Mouse (Mus musculus) ovary, adult 10 weeks (tissue): ENCODE measurements around the gene 2310057N15Rik. TPM values are rescaled to one million over a fixed set of nuclear protein-coding genes. Genes with fewer than 3 reads are reported as not detected.

Experiments used
- polyA plus RNA-seq: library from polyadenylated mRNA; stranded (reverse); fragments of 350-450 nt; fragmentation: Illumina TruSeq; extraction: RNeasy Lipid Tissue Mini Kit (QIAGEN cat#74804); gene quantifications from one replicate; pipeline ENCODE4 v1.2.3, GENCODE M21; 2014

The 2310057N15Rik gene
- not detected for polyA plus RNA-seq

GRCm38 (mm10) chr16:88774106-88774505 lies at the start of gene 2310057N15Rik:
TSS of gene 2310057N15Rik (minus strand) at chr16:88774206.

GRCm38 (mm10) chr16:88820066-88820465 lies 46.1 kb upstream of the 2310057N15Rik start, which contains the start of gene Krtap15:
TSS of gene Krtap15 (plus strand) at chr16:88820215.

GRCm38 (mm10) chr16:88811827-88812226 lies 37.8 kb upstream of the 2310057N15Rik start, which contains the start of gene Gm20741:
TSS of gene Gm20741 (minus strand) at chr16:88812220.

GRCm38 (mm10) chr16:88777596-88777995 lies 3.6 kb upstream of the 2310057N15Rik start, which contains the start of gene Gm5965:
TSS of gene Gm5965 (plus strand) at chr16:88777896.

GRCm38 (mm10) chr16:88758547-88758946 lies 15.5 kb downstream of the 2310057N15Rik start, which contains the start of gene 2310034C09Rik:
TSS of gene 2310034C09Rik (plus strand) at chr16:88758847.

DNA sequence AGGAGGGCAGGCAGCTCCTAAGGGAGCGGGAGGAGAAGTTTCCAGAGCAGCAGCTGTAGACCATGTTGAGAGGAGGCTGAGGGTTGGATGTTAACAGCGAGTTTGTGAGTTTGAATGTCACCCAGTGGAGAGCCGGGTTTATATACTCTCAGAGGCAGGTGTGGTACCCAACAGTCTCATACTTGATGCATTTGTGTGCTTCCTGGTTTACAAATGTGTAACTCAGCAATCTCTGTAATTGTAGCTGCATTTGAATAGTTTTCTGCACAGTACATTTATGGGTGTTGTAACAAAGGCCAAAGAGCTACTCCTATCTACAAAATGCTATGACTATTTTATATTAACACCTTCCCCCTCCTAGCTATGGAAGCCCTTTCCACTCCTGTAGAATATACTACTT lies 22.5 kb downstream of the 2310057N15Rik start, which contains the start of gene Krtap13:
Krtap13 (minus strand) TSS at position 101 of the 400 bp plus-strand sequence.

GRCm38 (mm10) chr16:88728812-88729275 lies 45.2 kb downstream of the 2310057N15Rik start, which contains the start of gene Krtap13-1:
TSS of gene Krtap13-1 (plus strand) at chr16:88728862.

Other genes starting within 250 kb of the 2310057N15Rik start
- gene Cldn8, start 211.0 kb downstream of the 2310057N15Rik start, polyA plus RNA-seq = 4.5 TPM
- not detected for gene Krtap24-1, start 161.9 kb downstream of the 2310057N15Rik start, polyA plus RNA-seq
- gene 2310079G19Rik, start 146.5 kb downstream of the 2310057N15Rik start, polyA plus RNA-seq = not detected
- not detected for gene Krtap26-1, start 126.4 kb downstream of the 2310057N15Rik start, polyA plus RNA-seq
- not detected for gene Krtap27-1, start 102.5 kb downstream of the 2310057N15Rik start, polyA plus RNA-seq
- gene 2310061N02Rik, start 66.2 kb downstream of the 2310057N15Rik start, polyA plus RNA-seq = not detected
- gene Krtap13-1, start 45.3 kb downstream of the 2310057N15Rik start, polyA plus RNA-seq = not detected
- not detected for gene Krtap13, start 22.6 kb downstream of the 2310057N15Rik start, polyA plus RNA-seq
- gene 2310034C09Rik, start 15.4 kb downstream of the 2310057N15Rik start, polyA plus RNA-seq = not detected
- gene Gm5965, start 3.7 kb upstream of the 2310057N15Rik start, polyA plus RNA-seq = not detected
- not detected for gene Gm20741, start 38.0 kb upstream of the 2310057N15Rik start, polyA plus RNA-seq
- not detected for gene Krtap15, start 46.0 kb upstream of the 2310057N15Rik start, polyA plus RNA-seq
- not detected for gene Krtap14, start 51.9 kb upstream of the 2310057N15Rik start, polyA plus RNA-seq
- not detected for gene Krtap19-1, start 95.2 kb upstream of the 2310057N15Rik start, polyA plus RNA-seq
- not detected for gene Krtap19-2, start 100.1 kb upstream of the 2310057N15Rik start, polyA plus RNA-seq
- gene Krtap19-3, start 103.8 kb upstream of the 2310057N15Rik start, polyA plus RNA-seq = not detected
- gene Krtap19-4, start 110.9 kb upstream of the 2310057N15Rik start, polyA plus RNA-seq = not detected
- gene Krtap19-5, start 122.3 kb upstream of the 2310057N15Rik start, polyA plus RNA-seq = not detected
- gene Krtap19-9b, start 158.1 kb upstream of the 2310057N15Rik start, polyA plus RNA-seq = not detected
- gene Krtap16-3, start 188.7 kb upstream of the 2310057N15Rik start, polyA plus RNA-seq = not detected
- gene Krtap22-2, start 236.6 kb upstream of the 2310057N15Rik start, polyA plus RNA-seq = not detected
- not detected for gene Gm10229, start 241.1 kb upstream of the 2310057N15Rik start, polyA plus RNA-seq